13 mouse cellular contexts compared by ENCODE assay signal in the genomic region with DNA sequence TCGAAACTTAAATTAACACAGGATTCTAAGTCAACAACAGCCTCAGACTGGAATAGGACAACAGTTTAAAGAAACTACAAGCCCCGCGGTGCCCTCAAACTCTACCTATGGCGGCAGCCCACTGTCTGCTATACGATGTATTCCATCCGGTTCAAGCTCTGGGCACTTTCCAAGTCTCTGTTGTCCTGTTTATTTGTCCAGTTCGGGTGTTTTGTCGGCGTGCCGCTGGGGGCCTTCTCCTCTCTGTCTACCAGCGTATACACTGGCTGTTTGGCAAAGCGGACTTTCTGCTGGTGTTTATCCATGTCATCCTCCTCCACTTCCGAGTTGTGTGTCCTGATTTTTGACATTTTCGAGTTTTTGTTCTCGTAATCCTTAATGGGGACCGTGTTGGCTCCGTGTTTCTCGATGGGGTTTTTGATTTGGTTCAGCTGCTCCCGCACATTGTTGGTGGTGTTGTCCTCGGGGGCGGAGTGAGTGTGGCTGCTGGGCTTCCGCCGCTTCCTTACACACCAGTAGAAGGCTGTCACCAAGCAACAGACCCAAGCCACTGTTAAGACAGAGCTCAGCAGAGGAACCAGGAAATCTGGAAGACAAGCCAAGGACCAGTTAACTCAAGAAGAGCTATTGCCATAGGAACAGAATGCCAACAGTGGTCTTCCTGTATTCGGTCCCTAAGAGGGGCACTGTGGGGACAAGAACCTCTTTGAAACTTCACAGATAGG. TPM values are rescaled to one million over a fixed set of nuclear protein-coding genes. Genes with fewer than 3 reads are reported as not detected.
A peak's percentile ranks its signal among the peaks of the same experiment; 100 is the strongest.
DNase-seq lines count a peak whose midpoint lies in the region; ATAC-seq and TF ChIP-seq lines count a peak whose summit lies in the region.
"Had no signal": no experiment of that assay in that cellular context is flagged by ENCODE, and none has a peak within 500 bp of the region (broad histone marks: within the 10 kb centered on the region; RNA-seq: fewer than 3 reads in every experiment).

No protein-coding gene starts in this region.

- TF ChIP-seq CTCF in cortical plate, adult 2 months (IDR thresholded peaks at IDR 0.05; ENCODE audit: extremely low read depth, insufficient read depth, low read length): no peak
- no peak for TF ChIP-seq CTCF in intestine, postnatal 0 days (IDR thresholded peaks at IDR 0.05; ENCODE audit: low read depth)

- WGBS in hindbrain, embryonic 15.5 days: 80% methylated on average over 24 of the region's 24 CpGs
- 91% methylated on average over 24 of the region's 24 CpGs for WGBS in hindbrain, embryonic 11.5 days
- WGBS in lung, embryonic 15.5 days: 70% methylated on average over 24 of the region's 24 CpGs
- 82% methylated on average over 24 of the region's 24 CpGs for WGBS in intestine, postnatal 0 days

- no peak overlapping the region for H3K4me2 ChIP-seq in hindbrain, embryonic 15.5 days
- H3K4me2 ChIP-seq in hindbrain, embryonic 11.5 days (replicated peaks; ENCODE audit: low read depth, low read length): no peak overlapping the region
- peak overlapping the region; percentile 9 for H3K4me2 ChIP-seq in lung, embryonic 15.5 days
- H3K4me2 ChIP-seq in intestine, postnatal 0 days (replicated peaks; ENCODE audit: low read depth): no peak overlapping the region
- H3K4me2 ChIP-seq: heart, embryonic 13.5 days; liver, embryonic 13.5 days had no signal

- 0 out of 2 replicates have a peak, but pooled peaks have one; percentile 49 for ATAC-seq in hindbrain, embryonic 15.5 days (ENCODE audit: low FRiP score, low read depth)
- no peak for ATAC-seq in hindbrain, embryonic 11.5 days (ENCODE audit: low FRiP score)
- ATAC-seq in lung, embryonic 15.5 days (ENCODE audit: borderline replicate concordance, extremely low read depth, low FRiP score, low TSS enrichment): peak; percentile 60; the same call in 1 of the 2 replicates
- no peak for ATAC-seq in activated CD4-positive, CD25-positive, alpha-beta regulatory T cell, adult 4 months
- ATAC-seq in intestine, postnatal 0 days: no peak
- ATAC-seq: forebrain, embryonic 14.5 days had no signal

- no peaks in the 10 kb centered on the region for H3K27me3 ChIP-seq in hindbrain, embryonic 15.5 days
- no peaks in the 10 kb centered on the region for H3K27me3 ChIP-seq in hindbrain, embryonic 11.5 days (ENCODE audit: control insufficient read depth, insufficient read depth, low read length)
- no peaks in the 10 kb centered on the region for H3K27me3 ChIP-seq in lung, embryonic 15.5 days
- H3K27me3 ChIP-seq in intestine, postnatal 0 days (replicated peaks; ENCODE audit: control insufficient read depth, insufficient read depth, low read length): no peaks in the 10 kb centered on the region
- H3K27me3 ChIP-seq: heart, embryonic 13.5 days; liver, embryonic 13.5 days had no signal

- no peak for DNase-seq in hindbrain, embryonic 11.5 days (ENCODE audit: low spot score)
- peak; percentile 70 for DNase-seq in kidney, postnatal 14 days
- DNase-seq in embryo, embryonic 11 days: no peak
- DNase-seq: liver, embryonic 13.5 days had no signal

- peaks cover 14% of the 10 kb centered on the region for H3K4me1 ChIP-seq in hindbrain, embryonic 15.5 days (replicated peaks)
- H3K4me1 ChIP-seq in hindbrain, embryonic 11.5 days (replicated peaks; ENCODE audit: control insufficient read depth, insufficient read depth, low read length): peaks cover 5% of the 10 kb centered on the region; the same call in 1 of the 2 replicates
- no peaks in the 10 kb centered on the region for H3K4me1 ChIP-seq in cortical plate, adult 2 months (ENCODE audit: control insufficient read depth, insufficient read depth, low read length)
- H3K4me1 ChIP-seq in lung, embryonic 15.5 days: peaks cover 18% of the 10 kb centered on the region
- H3K4me1 ChIP-seq in intestine, postnatal 0 days (replicated peaks; ENCODE audit: control insufficient read depth, insufficient read depth, low read length): no peaks in the 10 kb centered on the region; the same call in 1 of the 2 replicates
- H3K4me1 ChIP-seq: liver, embryonic 13.5 days had no signal

- H3K4me3 ChIP-seq in hindbrain, embryonic 15.5 days: no peak overlapping the region
- no peak overlapping the region for H3K4me3 ChIP-seq in hindbrain, embryonic 11.5 days (ENCODE audit: low read depth, low read length)
- peak overlapping the region; percentile 27; the same call in 1 of the 2 replicates for H3K4me3 ChIP-seq in cortical plate, adult 2 months (ENCODE audit: insufficient read depth, low read length)
- peak overlapping the region; percentile 14 for H3K4me3 ChIP-seq in lung, embryonic 15.5 days
- no peak overlapping the region for H3K4me3 ChIP-seq in intestine, postnatal 0 days (ENCODE audit: low read depth, low read length)
- H3K4me3 ChIP-seq: embryonic facial prominence, embryonic 10.5 days; heart, embryonic 13.5 days; liver, embryonic 13.5 days had no signal

- no peaks in the 10 kb centered on the region for H3K36me3 ChIP-seq in hindbrain, embryonic 15.5 days
- H3K36me3 ChIP-seq in hindbrain, embryonic 11.5 days (ENCODE audit: control insufficient read depth, insufficient read depth, low read length): 0 out of 2 replicates have a peak, but pooled peaks cover 8% of the 10 kb centered on the region
- peaks cover 34% of the 10 kb centered on the region for H3K36me3 ChIP-seq in lung, embryonic 15.5 days
- H3K36me3 ChIP-seq in intestine, postnatal 0 days (ENCODE audit: control insufficient read depth, insufficient read depth): peaks cover 47% of the 10 kb centered on the region
- H3K36me3 ChIP-seq: liver, embryonic 13.5 days had no signal

- no peak overlapping the region for H3K9ac ChIP-seq in hindbrain, embryonic 15.5 days
- H3K9ac ChIP-seq in hindbrain, embryonic 11.5 days (ENCODE audit: low read depth, low read length): no peak overlapping the region
- H3K9ac ChIP-seq in lung, embryonic 15.5 days: no peak overlapping the region
- no peak overlapping the region for H3K9ac ChIP-seq in intestine, postnatal 0 days (ENCODE audit: low read depth, low read length)
- H3K9ac ChIP-seq: heart, embryonic 13.5 days; liver, embryonic 13.5 days had no signal

- no peak overlapping the region for H3K27ac ChIP-seq in hindbrain, embryonic 15.5 days (replicated peaks)
- no peak overlapping the region for H3K27ac ChIP-seq in hindbrain, embryonic 11.5 days (ENCODE audit: low read depth, low read length)
- no peak overlapping the region for H3K27ac ChIP-seq in cortical plate, adult 2 months (ENCODE audit: insufficient read depth, low read length)
- H3K27ac ChIP-seq in lung, embryonic 15.5 days: peak overlapping the region; percentile 1
- no peak overlapping the region for H3K27ac ChIP-seq in intestine, postnatal 0 days (ENCODE audit: low read depth, low read length)
- H3K27ac ChIP-seq: embryonic facial prominence, embryonic 10.5 days; heart, embryonic 13.5 days; liver, embryonic 13.5 days; stomach, postnatal 0 days had no signal

- no peak for TF ChIP-seq POLR2A in cortical plate, adult 2 months (IDR thresholded peaks at IDR 0.05; ENCODE audit: extremely low read depth, insufficient read depth, low read length)

- no peaks in the 10 kb centered on the region for H3K9me3 ChIP-seq in hindbrain, embryonic 15.5 days
- no peaks in the 10 kb centered on the region for H3K9me3 ChIP-seq in hindbrain, embryonic 11.5 days (ENCODE audit: control insufficient read depth, low read length)
- H3K9me3 ChIP-seq in lung, embryonic 15.5 days: no peaks in the 10 kb centered on the region
- H3K9me3 ChIP-seq in intestine, postnatal 0 days (ENCODE audit: control insufficient read depth): no peaks in the 10 kb centered on the region
- H3K9me3 ChIP-seq: embryonic facial prominence, embryonic 10.5 days; heart, embryonic 13.5 days; liver, embryonic 13.5 days had no signal

RNA-seq across cellular contexts. Expression of gene Jag1, which starts 33.4 kb away (rescaled TPM):
- 10.6 and 12.3 TPM in 2 replicates for polyA plus RNA-seq in hindbrain, embryonic 15.5 days (2015; fragmentation: Nextera tagmentation; extraction: Ambion mirVana)
- 21.3 and 22.1 TPM in 2 replicates for polyA plus RNA-seq in hindbrain, embryonic 11.5 days (2014; fragmentation: Nextera tagmentation; extraction: Ambion mirVana)
- 2.6 and 2.9 TPM in 2 replicates for polyA plus RNA-seq in cortical plate, adult 2 months (2012; rRNA removed)
- 15.0 and 15.2 TPM in 2 replicates for polyA plus RNA-seq in lung, embryonic 15.5 days (2015; fragmentation: Nextera tagmentation; extraction: Ambion mirVana)
- under 1 TPM; 0.17 to 0.24 TPM for polyA plus RNA-seq in activated CD4-positive, CD25-positive, alpha-beta regulatory T cell, adult 4 months (2017; shearing (Covaris generic))
- 6.0 and 6.9 TPM in 2 replicates for polyA plus RNA-seq in intestine, postnatal 0 days (2015; fragmentation: Nextera tagmentation; extraction: Ambion mirVana)

Comparison
In these comparisons a context has a peak if more than half of its experiments do, and no peak if none do; other contexts are left out.
1. ATAC-seq: peak in hindbrain, embryonic 15.5 days (single experiment) and lung, embryonic 15.5 days (single experiment); none in hindbrain, embryonic 11.5 days (single experiment), activated CD4-positive, CD25-positive, alpha-beta regulatory T cell, adult 4 months (single experiment) and intestine, postnatal 0 days (single experiment).
2. H3K4me3 ChIP-seq: peak in cortical plate, adult 2 months (single experiment) and lung, embryonic 15.5 days (single experiment); none in hindbrain, embryonic 15.5 days (single experiment), hindbrain, embryonic 11.5 days (single experiment) and intestine, postnatal 0 days (single experiment).